Comparison of ENCODE assay signal across 9 mouse cellular contexts in the genomic region with DNA sequence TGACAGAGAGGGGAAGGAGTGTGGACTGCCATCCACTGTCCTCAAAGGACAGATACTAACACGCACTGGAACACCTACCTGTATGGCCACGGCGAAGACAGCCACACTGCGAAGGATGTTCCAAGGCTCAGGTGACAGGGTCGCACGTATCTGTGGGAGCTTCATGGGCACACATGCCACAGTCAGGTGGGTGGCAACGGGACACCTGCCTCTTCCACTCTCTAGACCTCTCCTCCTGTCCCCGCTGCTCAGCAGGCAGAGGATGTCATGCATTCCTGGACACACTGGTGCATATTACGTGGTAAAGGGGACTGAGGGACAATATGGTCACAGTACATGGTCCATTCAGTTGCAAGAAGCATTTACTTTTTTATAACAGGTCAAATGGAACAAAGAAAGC. TPM values are rescaled to one million over a fixed set of nuclear protein-coding genes. Genes with fewer than 3 reads are reported as not detected.
DNase-seq lines count a peak whose midpoint lies in the region; ATAC-seq and TF ChIP-seq lines count a peak whose summit lies in the region.
"Had no signal": no experiment of that assay in that cellular context is flagged by ENCODE, and none has a peak within 500 bp of the region (broad histone marks: within the 10 kb centered on the region; RNA-seq: fewer than 3 reads in every experiment).

No protein-coding gene starts in this region.

- ATAC-seq in lung, embryonic 14.5 days (ENCODE audit: insufficient read depth): no peak
- ATAC-seq in limb, embryonic 14.5 days (ENCODE audit: low FRiP score, low read depth): no peak
- no peak for ATAC-seq in stomach, embryonic 14.5 days (ENCODE audit: insufficient number of reproducible peaks, insufficient read depth, low FRiP score, low read depth)

- peak overlapping the region; percentile 93 for H3K9ac ChIP-seq in lung, embryonic 14.5 days
- H3K9ac ChIP-seq in limb, embryonic 14.5 days (ENCODE audit: low read depth, low read length, severe bottlenecking): peak overlapping the region; percentile 92; the same call in 1 of the 2 replicates
- H3K9ac ChIP-seq in stomach, embryonic 14.5 days (replicated peaks; ENCODE audit: low read depth, low read length): 0 out of 2 replicates have a peak overlapping the region, but pooled peaks have one; percentile 91

- H3K27ac ChIP-seq in lung, embryonic 14.5 days (ENCODE audit: low read depth): no peak overlapping the region
- no peak overlapping the region for H3K27ac ChIP-seq in limb, embryonic 14.5 days (replicated peaks; ENCODE audit: low read depth, low read length)
- no peak overlapping the region for H3K27ac ChIP-seq in stomach, embryonic 14.5 days (ENCODE audit: low read length)

- 92% methylated on average over 9 of the region's 9 CpGs for WGBS in lung, embryonic 14.5 days
- 95% methylated on average over 9 of the region's 9 CpGs for WGBS in limb, embryonic 14.5 days
- WGBS in stomach, embryonic 14.5 days: 92% methylated on average over 9 of the region's 9 CpGs

- no peaks in the 10 kb centered on the region for H3K27me3 ChIP-seq in lung, embryonic 14.5 days (ENCODE audit: insufficient read depth, low read length)
- no peaks in the 10 kb centered on the region for H3K27me3 ChIP-seq in limb, embryonic 14.5 days (ENCODE audit: control insufficient read depth, insufficient read depth, low read length)
- H3K27me3 ChIP-seq in stomach, embryonic 14.5 days (ENCODE audit: control insufficient read depth, insufficient read depth, low read length): no peaks in the 10 kb centered on the region

- TF ChIP-seq POLR2A in limb, embryonic 14.5 days (IDR thresholded peaks at IDR 0.05; ENCODE audit: borderline replicate concordance, extremely low read depth, insufficient read depth, insufficient read length): no peak

- 0 out of 2 replicates have a peak overlapping the region, but pooled peaks have one; percentile 92 for H3K4me3 ChIP-seq in lung, embryonic 14.5 days (ENCODE audit: low read depth, low read length)
- H3K4me3 ChIP-seq in limb, embryonic 14.5 days (replicated peaks; ENCODE audit: low read length): no peak overlapping the region
- H3K4me3 ChIP-seq in stomach, embryonic 14.5 days (ENCODE audit: low read depth, low read length): peak overlapping the region; percentile 82; the same call in 1 of the 2 replicates

- peak overlapping the region; percentile 74 for H3K4me2 ChIP-seq in lung, embryonic 14.5 days
- H3K4me2 ChIP-seq in limb, embryonic 14.5 days (replicated peaks; ENCODE audit: low read depth, low read length, severe bottlenecking): peak overlapping the region; percentile 90; the same call in 1 of the 2 replicates
- peak overlapping the region; percentile 87 for H3K4me2 ChIP-seq in stomach, embryonic 14.5 days (replicated peaks; ENCODE audit: low read depth, low read length)

- peak; percentile 46 for DNase-seq in cerebellum, adult 9-10 months
- no peak for DNase-seq in cerebellum, adult 9-11 months
- DNase-seq in lung, embryonic 14.5 days: no peak
- no peak for DNase-seq in lung, postnatal 10 days
- DNase-seq in limb, embryonic 14.5 days (ENCODE audit: low spot score): no peak
- DNase-seq in gastrocnemius, postnatal 4 days (ENCODE audit: low spot score in 2 of 2): no peak
- no peak for DNase-seq in urinary bladder, adult 18-20 months (ENCODE audit: low spot score in 2 of 2)
- DNase-seq: layer of hippocampus, postnatal 36 days had no signal

- TF ChIP-seq CTCF in lung, embryonic 14.5 days (IDR thresholded peaks at IDR 0.05; ENCODE audit: low read depth): no peak

- H3K4me1 ChIP-seq in lung, embryonic 14.5 days (ENCODE audit: insufficient read depth): peaks cover 8% of the 10 kb centered on the region
- H3K4me1 ChIP-seq in limb, embryonic 14.5 days (ENCODE audit: control insufficient read depth, insufficient read depth, low read length): peaks cover 13% of the 10 kb centered on the region
- H3K4me1 ChIP-seq in stomach, embryonic 14.5 days (ENCODE audit: control insufficient read depth, insufficient read depth, low read length): peaks cover 8% of the 10 kb centered on the region

- peaks cover 17% of the 10 kb centered on the region; the same call in 1 of the 2 replicates for H3K36me3 ChIP-seq in lung, embryonic 14.5 days (ENCODE audit: insufficient read depth)
- peaks cover 27% of the 10 kb centered on the region for H3K36me3 ChIP-seq in limb, embryonic 14.5 days (ENCODE audit: control insufficient read depth, insufficient read depth, low read length)
- H3K36me3 ChIP-seq in stomach, embryonic 14.5 days (ENCODE audit: control insufficient read depth, insufficient read depth, low read length): peaks cover 19% of the 10 kb centered on the region

- H3K9me3 ChIP-seq in lung, embryonic 14.5 days (ENCODE audit: low read depth, low read length): no peaks in the 10 kb centered on the region
- no peaks in the 10 kb centered on the region for H3K9me3 ChIP-seq in limb, embryonic 14.5 days (ENCODE audit: control insufficient read depth, low read length)
- H3K9me3 ChIP-seq in stomach, embryonic 14.5 days (ENCODE audit: control insufficient read depth, low read depth, low read length): no peaks in the 10 kb centered on the region

RNA-seq across cellular contexts. Expression of a gene that starts 1.4 kb away (rescaled TPM):
- 27.7 and 31.4 TPM in 2 replicates for polyA plus RNA-seq in lung, embryonic 14.5 days (2014; fragmentation: Nextera tagmentation; extraction: Ambion mirVana)
- polyA plus RNA-seq in limb, embryonic 14.5 days (2012; rRNA removed): 47.7 and 61.8 TPM in 2 replicates
- polyA plus RNA-seq in limb, embryonic 14.5 days (2014; fragmentation: Nextera tagmentation; extraction: Ambion mirVana): 29.3 and 35.3 TPM in 2 replicates
- 21.8 and 25.7 TPM in 2 replicates for polyA plus RNA-seq in stomach, embryonic 14.5 days (2014; fragmentation: Nextera tagmentation; extraction: Ambion mirVana)
- total RNA-seq in gastrocnemius, postnatal 4 days (2021): 10 to 100 TPM; 20.1 to 20.7 TPM

RNA-seq across cellular contexts. Expression of a gene that starts 10.5 kb away (rescaled TPM):
- 6.6 and 7.7 TPM in 2 replicates for polyA plus RNA-seq in lung, embryonic 14.5 days (2014; fragmentation: Nextera tagmentation; extraction: Ambion mirVana)
- polyA plus RNA-seq in limb, embryonic 14.5 days (2012; rRNA removed): 12.5 and 16.0 TPM in 2 replicates
- polyA plus RNA-seq in limb, embryonic 14.5 days (2014; fragmentation: Nextera tagmentation; extraction: Ambion mirVana): 10.3 and 12.4 TPM in 2 replicates
- polyA plus RNA-seq in stomach, embryonic 14.5 days (2014; fragmentation: Nextera tagmentation; extraction: Ambion mirVana): 7.0 and 7.9 TPM in 2 replicates
- 10 to 100 TPM; 33.2 to 37.6 TPM for total RNA-seq in gastrocnemius, postnatal 4 days (2021)

RNA-seq across cellular contexts. Expression of a gene that starts 15.6 kb away (rescaled TPM):
- polyA plus RNA-seq in lung, embryonic 14.5 days (2014; fragmentation: Nextera tagmentation; extraction: Ambion mirVana): 2.9 and 3.8 TPM in 2 replicates
- 13.7 and 19.7 TPM in 2 replicates for polyA plus RNA-seq in limb, embryonic 14.5 days (2012; rRNA removed)
- polyA plus RNA-seq in limb, embryonic 14.5 days (2014; fragmentation: Nextera tagmentation; extraction: Ambion mirVana): 8.2 and 8.7 TPM in 2 replicates
- polyA plus RNA-seq in stomach, embryonic 14.5 days (2014; fragmentation: Nextera tagmentation; extraction: Ambion mirVana): 39.0 and 39.2 TPM in 2 replicates
- total RNA-seq in gastrocnemius, postnatal 4 days (2021): 10 to 100 TPM; 16.3 to 19.6 TPM

RNA-seq across cellular contexts. Expression of a gene that starts 59.1 kb away (rescaled TPM):
- polyA plus RNA-seq in lung, embryonic 14.5 days (2014; fragmentation: Nextera tagmentation; extraction: Ambion mirVana): 7.0 and 10.5 TPM in 2 replicates
- 7.9 and 9.6 TPM in 2 replicates for polyA plus RNA-seq in limb, embryonic 14.5 days (2012; rRNA removed)
- 4.5 and 7.9 TPM in 2 replicates for polyA plus RNA-seq in limb, embryonic 14.5 days (2014; fragmentation: Nextera tagmentation; extraction: Ambion mirVana)
- polyA plus RNA-seq in stomach, embryonic 14.5 days (2014; fragmentation: Nextera tagmentation; extraction: Ambion mirVana): 5.2 and 7.0 TPM in 2 replicates
- total RNA-seq in gastrocnemius, postnatal 4 days (2021): 10 to 100 TPM; 16.0 to 27.7 TPM
